Mouse (Mus musculus): ENCODE measurements around the gene Pycr2.
"Not testable (repeated sequence)": the region's sequence is repeated elsewhere in the genome, so short reads cannot be mapped to it uniquely, and the experiment has no call there.

The Pycr2 gene

DNA sequence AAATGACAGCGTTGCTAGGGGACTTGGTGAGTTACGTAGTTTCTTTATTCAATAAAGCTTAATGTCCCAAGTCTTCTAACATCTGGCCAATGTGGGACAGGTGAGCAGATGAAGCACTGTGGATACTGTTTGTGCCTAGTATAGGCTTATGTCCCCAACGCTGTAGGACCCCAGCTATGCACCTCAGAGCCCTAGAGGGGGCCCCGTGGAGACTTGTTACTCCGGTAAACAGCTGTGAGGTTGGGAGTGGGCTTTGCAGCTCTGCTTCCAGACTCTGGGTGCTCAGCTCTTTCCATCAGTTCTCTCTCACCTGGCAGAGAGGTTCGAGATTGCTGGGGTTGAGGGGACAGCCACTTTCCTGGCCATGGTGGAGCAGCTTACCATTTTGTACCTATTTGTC, 1.2 kb downstream of the Pycr2 start:
- no peak for DNase-seq (ENCODE audit: low read depth, low spot score)

GRCm38 (mm10) chr1:180905876-180906275, 1.8 kb downstream of the Pycr2 start:
- no peak for DNase-seq (ENCODE audit: low read depth, low spot score)

DNA sequence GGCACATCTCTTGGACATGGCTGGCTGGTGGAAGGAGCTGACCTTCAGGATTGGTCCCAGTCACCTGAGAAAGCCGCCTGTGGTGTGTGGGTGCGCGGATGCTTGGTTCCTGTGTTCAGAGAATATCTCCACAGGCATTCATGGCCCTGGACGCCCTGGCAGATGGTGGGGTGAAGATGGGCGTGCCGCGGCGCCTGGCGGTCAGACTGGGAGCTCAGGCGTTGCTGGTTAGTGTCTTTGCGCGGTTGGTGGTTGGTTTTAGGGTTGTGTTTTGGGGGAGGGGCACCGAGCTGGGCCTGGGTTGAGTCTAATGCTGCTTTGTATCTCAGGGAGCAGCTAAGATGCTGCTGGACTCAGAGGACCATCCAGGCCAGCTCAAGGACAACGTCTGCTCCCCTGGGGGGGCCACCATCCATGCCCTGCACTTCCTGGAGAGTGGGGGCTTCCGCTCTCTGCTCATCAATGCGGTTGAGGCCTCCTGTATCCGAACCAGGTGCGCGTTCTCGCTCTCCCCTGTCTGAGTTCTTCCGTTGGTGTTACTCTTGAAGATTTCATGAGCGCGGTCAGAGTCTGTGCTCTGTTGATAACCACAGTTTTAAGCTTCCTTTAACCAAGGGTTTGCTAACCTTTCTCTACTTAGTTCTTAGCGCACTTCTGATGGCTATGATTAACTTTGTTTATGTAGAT, 2.5 kb downstream of the Pycr2 start:
- no peak for DNase-seq (ENCODE audit: low read depth, low spot score)

- DNase-seq (ENCODE audit: low read depth, low spot score), result no peak
Measured at GRCm38 (mm10) chr1:180911138-180911537, 7.0 kb downstream of the Pycr2 start.

DNA sequence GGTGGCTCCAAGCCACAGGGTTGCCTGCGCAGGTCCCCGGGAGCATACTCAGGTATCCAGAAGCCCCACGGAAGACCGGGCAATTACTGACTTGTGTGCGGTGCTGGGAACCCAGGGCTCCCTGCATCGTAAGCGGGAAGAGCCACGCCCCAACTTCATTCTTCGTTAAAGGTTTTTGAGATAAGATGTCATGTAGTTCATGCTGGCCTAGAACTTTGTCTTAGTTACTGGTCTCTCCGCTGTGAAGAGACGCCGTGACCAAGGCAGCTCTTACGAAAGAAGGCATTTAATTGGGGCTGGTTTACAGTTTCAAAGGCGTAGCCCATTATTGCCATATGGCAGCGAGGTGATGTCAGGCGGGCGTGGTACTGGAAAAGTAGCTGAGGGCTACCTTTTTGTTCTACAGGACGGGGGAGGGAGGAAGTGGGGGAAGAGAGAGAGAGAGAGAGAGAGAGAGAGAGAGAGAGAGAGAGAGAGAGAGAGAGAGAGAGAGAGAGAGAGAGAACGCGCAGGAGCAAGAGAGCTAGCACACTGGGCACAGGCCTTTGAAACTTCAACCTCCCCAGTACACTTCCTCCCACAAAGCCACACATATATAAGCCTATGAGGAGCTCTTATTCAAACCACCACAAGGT, 7.7 kb downstream of the Pycr2 start:
- no peak for DNase-seq (ENCODE audit: low read depth, low spot score)

DNA sequence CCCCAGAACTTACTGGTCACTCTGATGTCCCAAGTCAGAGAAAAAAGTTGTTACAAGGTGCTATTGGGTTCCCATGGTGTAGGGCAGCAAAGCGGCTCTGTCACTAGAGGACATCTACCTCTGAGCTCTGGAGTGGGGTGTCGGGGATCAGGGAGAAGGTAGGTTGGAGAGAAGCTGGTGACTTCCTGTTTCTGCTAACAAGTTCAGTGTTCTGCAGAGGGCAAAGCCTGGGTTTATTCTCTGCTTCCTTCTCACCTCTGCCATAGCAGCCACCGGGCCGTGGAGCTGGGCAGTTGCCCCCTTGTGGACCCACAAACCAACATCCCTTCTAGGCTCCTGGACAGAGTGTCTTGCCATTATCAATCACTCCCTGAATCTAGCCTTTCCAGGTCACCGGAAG, 8.7 kb downstream of the Pycr2 start:
- DNase-seq (ENCODE audit: low read depth, low spot score), result no peak

GRCm38 (mm10) chr1:180913797-180914196, 9.7 kb downstream of the Pycr2 start:
- DNase-seq (ENCODE audit: low read depth, low spot score), result no peak

- no peak for DNase-seq (ENCODE audit: low read depth, low spot score)
Measured at GRCm38 (mm10) chr1:180916425-180916824, 12.3 kb downstream of the Pycr2 start.

- DNase-seq (ENCODE audit: low read depth, low spot score), result no peak
Measured at GRCm38 (mm10) chr1:180917053-180917452, 13.0 kb downstream of the Pycr2 start.

- no peak for DNase-seq (ENCODE audit: low read depth, low spot score)
Measured at GRCm38 (mm10) chr1:180919686-180920085, 15.6 kb downstream of the Pycr2 start.

GRCm38 (mm10) chr1:180922273-180923048, 18.4 kb downstream of the Pycr2 start:
- no peak for DNase-seq (ENCODE audit: low read depth, low spot score)

DNA sequence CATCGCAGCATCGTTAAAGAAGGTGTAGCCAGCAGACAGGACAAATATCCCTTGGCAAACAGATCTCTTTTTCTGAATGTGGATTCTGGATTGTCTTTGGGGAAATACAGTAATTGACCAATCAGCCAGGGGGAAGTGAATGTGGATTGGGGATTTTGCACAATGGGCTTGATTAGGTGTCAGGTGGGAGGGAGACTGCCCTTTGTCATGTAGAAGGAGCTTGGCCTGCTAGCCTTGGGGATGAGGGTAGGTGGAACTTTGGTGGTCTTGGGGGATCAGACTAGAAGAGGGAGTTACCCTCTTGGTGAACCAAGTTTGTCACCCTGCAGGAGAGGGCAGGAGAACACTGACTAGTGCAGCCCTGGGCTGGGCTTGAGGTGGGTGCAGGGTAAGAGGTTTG, 20.6 kb downstream of the Pycr2 start:
- no peak for DNase-seq (ENCODE audit: low read depth, low spot score)

GRCm38 (mm10) chr1:180926286-180926685, 22.2 kb downstream of the Pycr2 start:
- no peak for DNase-seq (ENCODE audit: low read depth, low spot score)

DNA sequence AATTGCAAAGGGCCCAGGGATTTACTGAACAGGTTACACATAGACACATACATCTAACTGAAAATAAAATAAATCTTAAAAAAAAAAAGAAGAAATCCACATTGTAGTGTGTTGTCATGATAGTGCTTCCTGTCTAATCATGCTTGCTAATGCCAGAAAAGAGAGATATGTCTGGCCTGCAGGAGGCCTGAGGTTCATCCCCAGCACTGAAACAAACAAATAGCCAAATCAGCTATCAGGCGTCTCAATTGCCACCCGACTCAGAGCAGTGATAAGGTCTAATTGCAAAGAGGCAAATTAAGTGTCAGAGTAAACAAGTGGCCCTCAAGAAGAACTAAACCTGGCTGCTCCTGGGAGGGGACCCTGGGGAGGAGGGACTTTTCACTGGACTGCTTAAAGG, 25.5 kb downstream of the Pycr2 start:
- no peak for DNase-seq (ENCODE audit: low read depth, low spot score)

DNA sequence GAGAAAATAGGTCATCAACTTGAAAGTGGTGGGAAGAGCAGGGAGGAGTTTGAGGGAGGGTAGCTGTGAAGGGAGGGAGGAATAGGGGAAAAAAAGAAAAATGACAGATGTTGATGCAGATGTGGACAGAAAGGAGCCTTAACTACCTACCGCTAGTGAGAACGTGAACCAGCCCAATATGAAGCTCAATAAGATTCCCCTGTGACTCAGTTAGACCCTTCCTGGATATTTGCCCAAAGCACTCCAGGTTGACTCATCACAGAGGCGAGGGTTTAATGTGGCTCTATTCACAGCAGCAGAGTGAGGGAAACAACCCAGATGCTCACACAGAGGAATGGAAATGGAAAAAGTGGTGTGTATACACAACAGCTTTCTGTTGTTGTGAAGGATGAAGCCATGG, 27.0 kb downstream of the Pycr2 start:
- DNase-seq (ENCODE audit: low read depth, low spot score), result no peak

- DNase-seq (ENCODE audit: low read depth, low spot score), result no peak
Measured at GRCm38 (mm10) chr1:180933659-180934058, 29.6 kb downstream of the Pycr2 start.

DNA sequence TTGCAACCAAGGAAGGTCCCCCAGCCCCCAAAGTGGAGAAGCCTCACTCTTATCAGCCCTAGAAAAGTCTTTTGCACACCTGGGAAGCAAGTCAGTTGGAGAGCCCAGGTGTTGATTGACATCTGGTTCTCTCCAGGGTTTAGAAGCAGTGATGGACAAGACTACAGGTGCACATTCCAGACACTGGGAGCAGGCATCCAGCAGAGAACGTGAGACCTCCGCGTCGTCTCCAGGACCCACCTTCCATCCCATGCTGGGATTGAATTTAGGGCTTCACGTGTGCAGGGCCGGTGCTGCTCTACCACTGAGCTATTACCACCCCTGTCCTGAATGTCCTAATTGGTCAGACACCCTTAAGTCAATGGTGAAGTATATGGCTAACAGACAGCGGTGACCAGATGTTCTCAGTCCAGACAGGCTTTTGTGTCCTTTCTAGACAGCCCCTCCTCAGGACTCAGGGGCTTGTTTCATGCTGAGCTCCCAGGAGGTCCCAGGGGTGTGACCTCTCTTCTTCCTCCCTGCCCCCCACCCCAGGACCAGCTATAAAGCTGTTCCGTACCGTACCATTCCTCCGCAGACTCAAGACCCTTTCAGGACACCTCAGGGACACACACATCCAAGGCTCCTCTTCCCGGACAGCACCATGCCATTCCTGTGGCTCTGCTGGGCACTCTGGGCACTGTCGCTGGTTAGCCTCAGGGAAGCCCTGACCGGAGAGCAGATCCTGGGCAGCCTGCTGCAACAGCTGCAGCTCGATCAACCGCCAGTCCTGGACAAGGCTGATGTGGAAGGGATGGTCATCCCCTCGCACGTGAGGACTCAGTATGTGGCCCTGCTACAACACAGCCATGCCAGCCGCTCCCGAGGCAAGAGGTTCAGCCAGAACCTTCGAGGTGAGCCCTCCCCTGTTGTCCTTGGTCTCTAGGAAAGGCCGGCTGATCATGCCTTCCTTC, 30.6 kb downstream of the Pycr2 start, which contains the start of gene Lefty1:
Lefty1 (plus strand) TSS at position 556 of the 953 bp plus-strand sequence.
- no peak for DNase-seq (ENCODE audit: low read depth, low spot score)

GRCm38 (mm10) chr1:180936610-180937398, 32.7 kb downstream of the Pycr2 start:
- peak; percentile 80 for DNase-seq (ENCODE audit: low read depth, low spot score)

DNA sequence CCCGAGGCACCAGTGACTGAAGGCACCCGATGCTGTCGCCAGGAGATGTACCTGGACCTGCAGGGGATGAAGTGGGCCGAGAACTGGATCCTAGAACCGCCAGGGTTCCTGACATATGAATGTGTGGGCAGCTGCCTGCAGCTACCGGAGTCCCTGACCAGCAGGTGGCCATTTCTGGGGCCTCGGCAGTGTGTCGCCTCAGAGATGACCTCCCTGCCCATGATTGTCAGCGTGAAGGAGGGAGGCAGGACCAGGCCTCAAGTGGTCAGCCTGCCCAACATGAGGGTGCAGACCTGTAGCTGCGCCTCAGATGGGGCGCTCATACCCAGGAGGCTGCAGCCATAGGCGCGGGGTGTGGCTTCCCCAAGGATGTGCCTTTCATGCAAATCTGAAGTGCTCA, 33.5 kb downstream of the Pycr2 start:
- not testable (repeated sequence) for DNase-seq (ENCODE audit: low read depth, low spot score)

GRCm38 (mm10) chr1:180938781-180939180, 34.7 kb downstream of the Pycr2 start:
- DNase-seq (ENCODE audit: low read depth, low spot score), result not testable (repeated sequence)

All from skeletal muscle tissue, adult 2 months (tissue).